Mouse (Mus musculus) MEL (cell line): Measurements from ENCODE around the gene Ptcra. TPM values are rescaled to one million over a fixed set of nuclear protein-coding genes. Genes with fewer than 3 reads are reported as not detected.

Source experiments
- DNase-seq: peaks from one replicate; pipeline ENCODE4 v3.0.0; 2011; ENCODE audit warnings: low read depth, low spot score
- H3K27ac ChIP-seq: 2 replicates; pipeline ENCODE4 v1.5.1; 2012; ENCODE audit warnings: low read depth, mild to moderate bottlenecking, control low read depth, low read length, moderate library complexity; ENCODE audit not compliant: control insufficient read depth
- H3K27me3 ChIP-seq, 2 experiments: fragments of 150-350 bp in 1 of 2; sonication (generic) in 1 of 2; 2 replicates each; pipeline ENCODE4 v1.6.1; 2012; ENCODE audit warnings: low read length in 2 of 2, mild to moderate bottlenecking in 2 of 2, improper control_type of control experiment in 1 of 2, moderate library complexity in 1 of 2; ENCODE audit not compliant: insufficient read depth in 2 of 2, control insufficient read depth in 1 of 2
- H3K36me3 ChIP-seq, 2 experiments: 2 replicates each; pipeline ENCODE4 v1.6.1; 2012 to 2014; ENCODE audit warnings: low read length in 2 of 2, improper control_type of control experiment in 1 of 2, inconsistent platforms in 1 of 2, mild to moderate bottlenecking in 1 of 2; ENCODE audit not compliant: insufficient read depth in 2 of 2, control insufficient read depth in 1 of 2
- H3K4me1 ChIP-seq, 2 experiments: fragments of 150-350 bp in 1 of 2; sonication (generic) in 1 of 2; 2 replicates each; pipeline ENCODE4 v1.6.1; 2012; ENCODE audit warnings: low read length in 2 of 2, improper control_type of control experiment in 1 of 2, mild to moderate bottlenecking in 1 of 2; ENCODE audit not compliant: insufficient read depth in 2 of 2, control insufficient read depth in 1 of 2
- H3K4me3 ChIP-seq, 2 experiments: fragments of 150-350 bp in 1 of 2; sonication (generic) in 1 of 2; 2 replicates each; pipeline ENCODE4 v1.5.1; 2012; ENCODE audit warnings: low read depth in 2 of 2, low read length in 2 of 2, mild to moderate bottlenecking in 2 of 2, moderate library complexity in 2 of 2, control low read depth in 1 of 2, improper control_type of control experiment in 1 of 2; ENCODE audit not compliant: control insufficient read depth in 1 of 2, insufficient read depth in 1 of 2
- H3K79me2 ChIP-seq: 2 replicates; pipeline ENCODE4 v1.6.1; 2012; ENCODE audit warnings: mild to moderate bottlenecking, low read length, moderate library complexity; ENCODE audit not compliant: control insufficient read depth, poor library complexity, insufficient read depth
- H3K9ac ChIP-seq: 2 replicates; pipeline ENCODE4 v1.6.1; 2012; ENCODE audit warnings: low read depth, mild to moderate bottlenecking, control low read depth, low read length, moderate library complexity; ENCODE audit not compliant: control insufficient read depth, poor library complexity, severe bottlenecking
- H3K9me3 ChIP-seq: fragments of 150-350 bp; sonication (generic); replicated peaks from 2 replicates; pipeline ENCODE4 v1.6.1; 2012; ENCODE audit warnings: mild to moderate bottlenecking, low read length, improper control_type of control experiment, moderate library complexity; ENCODE audit not compliant: insufficient read depth
- BHLHE40 ChIP-seq: IDR thresholded peaks from 2 replicates; pipeline ENCODE4 v1.6.1; 2012; ENCODE audit warnings: low read depth, mild to moderate bottlenecking, inconsistent platforms, low read length, improper control_type of control experiment, borderline replicate concordance
- E2F4 ChIP-seq: IDR thresholded peaks from 2 replicates; pipeline ENCODE4 v1.6.1; 2011; ENCODE audit warnings: low read depth, low read length, improper control_type of control experiment, borderline replicate concordance
- ELF1 ChIP-seq: IDR thresholded peaks from 2 replicates; pipeline ENCODE4 v1.6.1; 2014; ENCODE audit warnings: low read depth, mild to moderate bottlenecking, inconsistent platforms, low read length, improper control_type of control experiment, moderate library complexity
- GABPA ChIP-seq: IDR thresholded peaks from 2 replicates; pipeline ENCODE4 v1.6.1; 2012; ENCODE audit warnings: low read depth, mild to moderate bottlenecking, inconsistent platforms, low read length, improper control_type of control experiment, moderate library complexity
- GATA1 ChIP-seq: IDR thresholded peaks from 2 replicates; pipeline ENCODE4 v1.6.1; 2011; ENCODE audit warnings: low read depth, low read length, improper control_type of control experiment
- HCFC1 ChIP-seq: IDR thresholded peaks from 2 replicates; pipeline ENCODE4 v1.6.1; 2012; ENCODE audit warnings: low read depth, mild to moderate bottlenecking, inconsistent platforms, low read length, improper control_type of control experiment, moderate library complexity
- KAT2A ChIP-seq: conservative IDR thresholded peaks from 2 replicates; pipeline ENCODE4 v1.6.1; 2012; ENCODE audit warnings: low read depth, low read length, improper control_type of control experiment, inconsistent platforms
- MAX ChIP-seq: IDR thresholded peaks from 2 replicates; pipeline ENCODE4 v1.6.1; 2011; ENCODE audit warnings: low read length, improper control_type of control experiment
- MAZ ChIP-seq: IDR thresholded peaks from 2 replicates; pipeline ENCODE4 v1.6.1; 2012; ENCODE audit warnings: low read depth, mild to moderate bottlenecking, inconsistent platforms, low read length, improper control_type of control experiment
- MXI1 ChIP-seq: IDR thresholded peaks from 2 replicates; pipeline ENCODE4 v1.6.1; 2011; ENCODE audit warnings: mild to moderate bottlenecking, low read depth, low read length, improper control_type of control experiment
- MYB ChIP-seq: IDR thresholded peaks from 2 replicates; pipeline ENCODE4 v1.6.1; 2011; ENCODE audit warnings: mild to moderate bottlenecking, low read depth, low read length, improper control_type of control experiment
- MYC ChIP-seq: IDR thresholded peaks from 2 replicates; pipeline ENCODE4 v1.6.1; 2011; ENCODE audit warnings: low read depth, mild to moderate bottlenecking, low read length, improper control_type of control experiment, moderate library complexity
- NELFE ChIP-seq: IDR thresholded peaks from 2 replicates; pipeline ENCODE4 v1.6.1; 2011; ENCODE audit warnings: low read depth, low read length, improper control_type of control experiment
- NRF1 ChIP-seq: IDR thresholded peaks from 2 replicates; pipeline ENCODE4 v1.6.1; 2014; ENCODE audit warnings: low read depth, mild to moderate bottlenecking, inconsistent platforms, low read length, improper control_type of control experiment, moderate library complexity; ENCODE audit not compliant: poor library complexity, insufficient read depth, severe bottlenecking
- POLR2A ChIP-seq, 2 experiments: IDR thresholded peaks; 2 replicates each; pipeline ENCODE4 v1.6.1; 2011 to 2012; ENCODE audit warnings: low read length in 2 of 2, mild to moderate bottlenecking in 2 of 2, control low read depth in 1 of 2, improper control_type of control experiment in 1 of 2, low read depth in 1 of 2, moderate library complexity in 1 of 2; ENCODE audit not compliant: control insufficient read depth in 1 of 2, insufficient read depth in 1 of 2, poor library complexity in 1 of 2
- POLR2AphosphoS2 ChIP-seq: IDR thresholded peaks from 2 replicates; pipeline ENCODE4 v1.6.1; 2011; ENCODE audit warnings: low read length, improper control_type of control experiment
- RCOR1 ChIP-seq: IDR thresholded peaks from 2 replicates; pipeline ENCODE4 v1.6.1; 2012; ENCODE audit warnings: low read depth, mild to moderate bottlenecking, inconsistent platforms, low read length, improper control_type of control experiment
- SIN3A ChIP-seq: IDR thresholded peaks from 2 replicates; pipeline ENCODE4 v1.6.1; 2012; ENCODE audit warnings: low read length, improper control_type of control experiment, inconsistent platforms
- SMC3 ChIP-seq: IDR thresholded peaks from 2 replicates; pipeline ENCODE4 v1.6.1; 2011; ENCODE audit warnings: low read depth, low read length, improper control_type of control experiment
- TAL1 ChIP-seq: IDR thresholded peaks from 2 replicates; pipeline ENCODE4 v1.6.1; 2012; ENCODE audit warnings: mild to moderate bottlenecking, inconsistent platforms, low read length, moderate library complexity, mixed read lengths
- TBP ChIP-seq: IDR thresholded peaks from 2 replicates; pipeline ENCODE4 v1.8.0; 2011; ENCODE audit warnings: low read depth, low read length, improper control_type of control experiment
- TCF12 ChIP-seq: IDR thresholded peaks from 2 replicates; pipeline ENCODE4 v1.6.1; 2014; ENCODE audit warnings: low read depth, mild to moderate bottlenecking, inconsistent platforms, low read length, improper control_type of control experiment, moderate library complexity
- USF2 ChIP-seq, 2 experiments: IDR thresholded peaks; 2 replicates each; pipeline ENCODE4 v1.6.1; 2011 to 2012; ENCODE audit warnings: improper control_type of control experiment in 2 of 2, low read length in 2 of 2, borderline replicate concordance in 1 of 2, inconsistent platforms in 1 of 2, low read depth in 1 of 2, mild to moderate bottlenecking in 1 of 2; ENCODE audit not compliant: insufficient read depth in 1 of 2
- ZMIZ1 ChIP-seq: IDR thresholded peaks from 2 replicates; pipeline ENCODE4 v1.6.1; 2012; ENCODE audit warnings: low read depth, mild to moderate bottlenecking, inconsistent platforms, low read length, improper control_type of control experiment, moderate library complexity
- polyA plus RNA-seq, 2 experiments: library from polyadenylated mRNA; stranded (reverse) in 1 of 2; unstranded in 1 of 2; fragments of >175 nt in 1 of 2; fragments of >200 nt in 1 of 2; gene quantifications; 2 replicates each; pipeline versions ENCODE4 v1.2.1 to v1.2.4; 2012; ENCODE audit warnings: low replicate concordance in 2 of 2, low read depth in 1 of 2; ENCODE audit not compliant: insufficient read length in 2 of 2, insufficient read depth in 1 of 2, missing spikeins in 1 of 2
- total RNA-seq: library from RNA; depleted of rRNA; stranded (reverse); fragments of 300-350 nt; gene quantifications from 2 replicates; pipeline ENCODE4 v1.2.3, GENCODE M21; 2012

The Ptcra gene
- total and polyA plus RNA-seq, 3 experiments, result 1.7 to 1.8 TPM; not detected in 1

DNA sequence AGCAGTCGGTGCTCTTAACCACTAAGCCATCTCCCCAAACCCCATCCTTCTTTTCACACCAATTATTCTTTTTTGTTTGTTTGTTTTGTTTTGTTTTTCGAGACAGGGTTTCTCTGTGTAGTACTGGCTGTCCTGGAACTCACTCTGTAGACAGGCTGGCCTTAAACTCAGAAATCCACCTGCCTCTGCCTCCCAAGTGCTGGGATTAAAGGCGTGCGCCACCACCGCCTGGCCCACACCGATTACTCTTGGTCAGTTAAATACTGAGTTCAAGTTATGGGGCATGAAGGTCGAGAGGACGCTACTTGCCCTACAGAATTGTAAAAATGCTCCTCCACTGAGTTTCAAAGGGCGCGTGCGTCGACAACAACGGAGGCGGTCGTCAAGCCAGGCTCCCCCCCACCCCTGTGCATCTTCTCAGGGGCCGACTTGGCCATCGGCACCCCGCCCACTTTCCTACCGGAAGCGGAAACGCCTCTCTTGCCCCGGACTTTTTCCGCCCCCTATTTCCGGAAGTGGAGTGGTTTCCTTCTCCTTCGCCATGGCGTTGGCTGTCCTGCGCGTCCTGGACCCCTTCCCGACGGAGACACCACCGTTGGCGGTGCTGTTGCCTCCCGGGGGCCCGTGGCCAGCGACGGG lies 52.4 kb downstream of the Ptcra start, which contains the start of gene Pex6:
Gene Pex6, plus strand, starts transcription at position 505 of the 639 bp plus-strand sequence.
- Histone ChIP-seq H3K27ac (peak within 1 kb of the TSS; percentile 78), H3K4me3 (peak within 1 kb of the TSS; percentile 84 to 99), H3K79me2 (peaks cover 21% of the 10 kb centered on the region), H3K4me1 (peaks cover 0 to 16% of the 10 kb centered on the region in 2 experiments; a peak in 2 of 4 replicates), H3K9ac (peak within 1 kb of the TSS; percentile 99), H3K36me3 (peaks cover 4 to 6% of the 10 kb centered on the region in 2 experiments), H3K27me3 (no peaks in the 10 kb centered on the region), H3K9me3 (no peaks in the 10 kb centered on the region)
- TF ChIP-seq SIN3A, result peak; percentile 86
- peak; percentile 32; the same call in 1 of the 2 replicates for TF ChIP-seq MAX
- peak; percentile 95 for TF ChIP-seq ELF1
- peak; percentile 56; the same call in 1 of the 2 replicates for TF ChIP-seq ZMIZ1
- no peak for TF ChIP-seq E2F4
- peak; percentile 29; the same call in 1 of the 2 replicates for TF ChIP-seq RCOR1
- no peak for TF ChIP-seq SMC3
- no peak for TF ChIP-seq TAL1
- peak; percentile 71 for TF ChIP-seq MXI1
- TF ChIP-seq KAT2A, result peak; percentile 65; the same call in 1 of the 2 replicates
- TF ChIP-seq MYB, result no peak
- TF ChIP-seq NRF1, result peak; percentile 42; the same call in 1 of the 2 replicates
- TF ChIP-seq USF2 (IDR thresholded peaks at IDR 0.05; ENCODE audit: borderline replicate concordance in 1 of 2, insufficient read depth in 1 of 2, low read depth in 1 of 2, low read length in 2 of 2), result no peak
- TF ChIP-seq TCF12, result peak; percentile 61; the same call in 1 of the 2 replicates
- peak in 1 of 2 experiments; percentile 87; a peak in 2 of 4 replicates for TF ChIP-seq POLR2A (IDR thresholded peaks at IDR 0.05; ENCODE audit: control insufficient read depth in 1 of 2, insufficient read depth in 1 of 2, low read depth in 1 of 2, low read length in 2 of 2, poor library complexity in 1 of 2)
- peak; percentile 91 for TF ChIP-seq HCFC1
- 0 out of 2 replicates have a peak, but pooled peaks have one; percentile 8 for TF ChIP-seq GABPA
- TF ChIP-seq MYC, result 0 out of 2 replicates have a peak, but pooled peaks have one; percentile 15
- TF ChIP-seq GATA1, result no peak
- TF ChIP-seq NELFE, result peak; percentile 87
- TF ChIP-seq BHLHE40, result peak; percentile 2; the same call in 1 of the 2 replicates
- peak; percentile 67; the same call in 1 of the 2 replicates for TF ChIP-seq POLR2AphosphoS2
- TF ChIP-seq TBP, result peak; percentile 64
- peak; percentile 70; the same call in 1 of the 2 replicates for TF ChIP-seq MAZ
- DNase-seq, result peak; percentile 96
